Mouse (Mus musculus) kidney, postnatal 25 days (tissue): ENCODE measurements around the gene Grik3.

Experiments used
- DNase-seq, 2 experiments: peaks; one replicate each; pipeline ENCODE4 v3.0.0; 2021; ENCODE audit warnings: mixed read lengths in 2 of 2

Grik3 gene

DNA sequence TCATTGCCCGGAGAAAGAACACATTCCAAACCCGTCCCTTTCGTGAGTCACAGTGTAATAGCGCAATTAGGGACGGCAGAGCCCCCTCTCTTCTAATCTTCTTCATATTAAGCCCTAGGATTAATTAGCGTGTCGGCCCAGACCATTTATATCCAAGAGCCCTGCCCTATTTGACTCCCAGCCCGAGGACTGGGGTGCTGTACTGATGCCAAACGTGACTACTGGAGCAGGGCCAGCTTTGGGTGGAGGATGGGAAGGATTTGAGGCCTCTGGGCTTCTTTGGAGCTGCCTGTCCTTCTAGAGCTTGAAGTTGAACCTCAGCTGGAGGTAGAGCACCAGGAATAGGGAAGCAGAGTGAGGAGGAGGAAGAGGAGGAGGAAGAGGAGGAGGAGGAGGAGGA is 2.2 kb downstream of the Grik3 start:
- no peak for DNase-seq

DNA sequence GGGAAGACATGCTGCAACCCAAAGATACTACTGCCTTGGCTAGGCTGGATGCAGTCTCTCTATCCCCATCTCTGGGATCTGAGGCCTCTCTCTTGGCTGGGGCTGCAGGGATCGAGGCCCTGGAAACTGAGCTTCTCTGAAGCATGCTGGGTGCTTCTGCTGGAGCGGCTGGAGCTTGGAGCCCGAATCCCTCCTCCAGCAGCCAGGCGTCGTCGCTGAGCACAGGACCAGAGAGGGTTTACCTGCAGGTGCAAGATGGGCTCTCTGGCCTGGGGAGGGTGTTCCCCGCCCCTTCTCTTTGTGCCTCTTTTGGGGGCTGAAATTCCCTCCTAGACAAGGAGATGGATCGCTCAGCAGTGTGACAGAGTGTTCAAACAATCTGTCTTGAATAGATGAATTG is 2.6 kb downstream of the Grik3 start:
- DNase-seq = no peak

DNA sequence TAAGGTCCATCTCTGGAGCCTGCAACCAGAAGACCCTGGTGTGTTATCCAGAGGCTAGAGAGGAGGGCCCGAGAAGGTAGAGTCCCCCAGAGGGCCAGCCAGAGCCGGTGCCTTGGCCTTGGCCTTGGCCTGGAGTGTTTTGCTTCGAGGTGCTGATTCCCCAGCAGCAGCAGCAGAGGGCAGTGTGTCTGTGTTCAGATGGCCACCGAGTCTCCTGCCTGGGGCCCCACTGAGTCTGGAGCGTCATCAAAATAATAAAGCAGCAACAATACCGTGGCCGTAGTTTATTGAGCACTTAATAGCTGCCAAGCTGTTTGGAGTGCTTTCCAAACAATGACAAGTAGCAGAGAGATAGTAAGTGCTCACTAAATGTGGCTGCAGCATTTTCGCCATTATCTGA is 5.0 kb downstream of the Grik3 start:
- DNase-seq = peak in 1 of 2 experiments; percentile 37

DNA sequence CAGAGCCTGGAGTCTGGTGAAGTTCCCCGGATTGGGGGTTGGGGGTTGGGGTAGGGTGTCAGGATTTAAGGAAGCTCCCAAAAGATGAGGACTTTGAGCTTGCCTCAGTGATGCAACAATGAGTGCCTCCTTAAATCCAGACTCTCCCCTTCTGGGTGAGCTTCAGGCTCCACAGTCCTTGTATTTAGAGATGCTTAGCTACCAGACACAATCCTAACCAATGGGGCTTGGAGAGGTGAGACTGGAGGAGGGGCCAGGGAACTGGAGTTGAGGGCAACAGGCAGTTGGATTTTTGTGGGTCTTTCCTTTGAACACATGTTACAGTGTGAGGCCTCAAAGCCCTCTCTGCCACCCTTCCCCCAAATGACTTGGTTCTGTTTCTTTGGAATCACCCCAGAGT is 6.5 kb downstream of the Grik3 start:
- no peak for DNase-seq

GRCm38 (mm10) chr4:125497471-125497870 is 7.0 kb downstream of the Grik3 start:
- no peak for DNase-seq

GRCm38 (mm10) chr4:125498866-125499265 is 8.4 kb downstream of the Grik3 start:
- DNase-seq = no peak

DNA sequence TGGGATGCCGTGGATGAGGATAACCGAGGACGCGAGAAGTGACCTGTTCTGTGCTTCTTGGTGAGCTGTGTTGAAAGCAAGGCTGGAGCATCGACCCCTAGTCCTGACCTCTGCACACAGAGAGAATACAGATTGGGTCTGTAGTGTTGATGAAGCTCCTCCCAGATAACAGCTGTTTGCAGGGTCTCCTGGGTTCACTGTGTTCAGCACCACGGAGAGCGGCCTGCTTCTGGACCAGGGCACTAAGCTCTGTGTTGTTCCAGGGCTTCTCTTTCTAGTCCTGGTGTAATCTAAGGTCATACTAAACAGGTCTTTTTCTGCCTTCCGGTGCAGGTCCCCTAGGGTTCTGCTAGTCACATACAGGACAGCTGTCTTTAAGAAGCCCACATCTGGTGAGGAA is 12.4 kb downstream of the Grik3 start:
- DNase-seq = peak in 1 of 2 experiments; percentile 46

DNA sequence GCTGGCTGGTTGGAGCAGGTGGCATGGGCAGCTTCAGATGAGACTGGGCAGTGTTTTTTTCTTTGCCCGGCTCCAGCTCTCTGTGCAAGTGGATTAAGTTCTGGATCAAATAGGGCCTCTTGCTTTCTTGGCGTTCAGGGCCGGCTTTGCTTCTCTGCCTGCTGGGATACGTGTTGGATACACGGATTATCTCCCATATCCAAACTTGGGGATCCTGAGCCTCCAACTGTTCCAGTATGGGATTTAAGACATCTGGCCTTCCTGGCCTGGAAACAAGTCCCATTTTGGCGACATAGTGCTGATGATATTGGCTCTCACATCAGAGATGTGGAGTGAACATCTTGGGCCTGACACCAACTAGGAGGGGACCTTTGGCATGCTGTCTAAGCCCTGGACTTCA is 21.9 kb downstream of the Grik3 start:
- DNase-seq = no peak

GRCm38 (mm10) chr4:125515646-125516045 is 25.1 kb downstream of the Grik3 start:
- no peak for DNase-seq

GRCm38 (mm10) chr4:125516612-125517011 is 26.1 kb downstream of the Grik3 start:
- DNase-seq = no peak

DNA sequence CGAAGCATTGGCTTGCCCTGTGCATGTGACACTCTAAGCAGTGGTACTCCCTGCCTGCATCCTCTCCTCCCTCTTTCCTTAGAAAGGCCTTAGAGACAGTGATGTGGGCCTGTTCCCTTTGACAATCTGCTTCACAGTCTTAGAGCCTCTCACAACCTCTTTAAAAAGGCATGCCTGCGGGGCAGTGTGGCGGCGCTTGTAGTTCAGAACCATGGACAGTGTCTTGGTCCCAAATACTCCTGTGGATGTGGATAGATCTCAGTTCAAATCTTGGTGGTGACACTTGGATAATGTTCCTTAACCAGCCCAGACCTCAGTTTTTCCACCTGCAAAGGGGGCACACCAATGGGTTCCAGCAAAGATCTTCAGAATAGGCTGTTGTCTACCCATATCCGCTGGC is 28.4 kb downstream of the Grik3 start:
- DNase-seq = no peak

GRCm38 (mm10) chr4:125522931-125523330 is 32.4 kb downstream of the Grik3 start:
- no peak for DNase-seq

DNA sequence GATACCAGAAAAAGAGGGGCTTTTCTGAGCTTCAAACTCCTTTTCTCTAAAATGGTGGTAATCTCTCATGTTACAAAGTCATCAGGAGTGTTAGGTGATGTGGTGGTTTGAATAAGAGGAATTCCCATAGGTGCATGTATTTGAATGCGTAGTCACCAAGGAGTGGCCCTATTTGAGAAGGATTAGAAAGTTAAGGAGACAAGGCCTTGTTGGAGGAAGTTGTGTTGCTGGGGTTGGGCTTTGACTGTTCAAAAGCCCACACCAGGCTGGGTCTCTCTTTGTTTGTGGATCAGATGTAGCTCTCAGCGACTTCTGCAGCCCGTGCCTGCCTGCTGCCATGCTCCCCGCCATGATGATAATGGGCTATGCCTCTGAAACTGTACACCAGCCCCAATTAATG is 34.8 kb downstream of the Grik3 start:
- no peak for DNase-seq

DNA sequence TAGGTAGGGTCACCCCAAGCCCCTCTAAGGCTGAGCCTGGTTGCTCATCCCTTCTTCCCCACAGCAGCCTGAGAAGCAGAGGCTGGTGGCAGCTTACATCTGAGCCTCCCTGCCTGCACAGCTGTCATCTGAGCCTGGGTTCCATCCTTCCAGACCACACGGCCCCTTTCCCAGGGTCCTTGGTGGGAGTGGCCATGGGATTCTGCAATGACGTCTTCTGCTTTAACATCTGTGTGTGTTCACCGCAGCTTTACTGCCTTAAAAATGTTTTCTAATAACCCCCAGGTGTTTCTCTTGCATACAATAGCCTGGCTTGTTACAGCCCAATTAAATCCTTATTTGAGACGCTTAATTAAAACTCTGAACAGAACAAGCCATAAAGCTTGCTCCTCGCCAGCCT is 35.9 kb downstream of the Grik3 start:
- DNase-seq = no peak

DNA sequence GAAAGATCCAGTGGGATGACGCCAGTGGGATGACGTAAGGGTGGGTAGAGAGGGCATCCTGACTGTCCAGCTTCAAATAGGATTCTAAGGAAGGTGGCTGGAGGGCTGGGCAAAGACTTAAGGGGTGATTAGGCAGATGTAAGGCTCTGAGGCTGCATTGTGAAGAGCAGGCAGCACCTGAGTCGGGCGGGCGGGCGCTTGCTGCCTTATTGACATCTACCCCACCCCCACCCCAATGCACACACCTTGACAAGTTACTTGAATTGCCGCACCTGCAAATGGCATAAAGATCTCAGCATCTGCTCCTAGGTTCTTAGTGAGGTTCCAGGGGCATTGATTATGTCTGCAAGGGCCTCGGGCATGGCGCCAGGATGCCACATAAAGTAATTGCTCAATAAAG is 43.5 kb downstream of the Grik3 start:
- DNase-seq = no peak

DNA sequence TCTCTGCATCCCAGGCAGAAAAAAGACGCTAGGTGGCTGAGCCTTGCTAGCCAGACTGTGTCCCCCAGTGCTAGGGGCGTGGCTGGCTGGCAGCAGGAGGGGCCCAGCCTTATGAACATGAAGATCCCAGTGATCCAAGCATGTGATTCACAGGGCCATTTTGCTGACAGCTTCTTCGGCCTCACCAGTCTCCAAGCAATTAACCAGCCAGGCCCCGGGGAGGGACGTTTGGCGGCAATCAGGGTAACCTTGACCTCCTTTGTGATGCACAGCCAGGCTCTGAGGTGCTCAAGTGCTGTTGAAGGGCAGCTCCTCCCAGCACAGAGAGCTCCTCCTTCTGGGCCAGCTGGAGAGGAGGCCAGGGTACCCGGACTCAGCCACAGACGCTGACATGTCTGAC is 43.9 kb downstream of the Grik3 start:
- no peak for DNase-seq

- DNase-seq = no peak
These were observed 44.5 kb downstream of the Grik3 start for GRCm38 (mm10) chr4:125534991-125535401.

DNA sequence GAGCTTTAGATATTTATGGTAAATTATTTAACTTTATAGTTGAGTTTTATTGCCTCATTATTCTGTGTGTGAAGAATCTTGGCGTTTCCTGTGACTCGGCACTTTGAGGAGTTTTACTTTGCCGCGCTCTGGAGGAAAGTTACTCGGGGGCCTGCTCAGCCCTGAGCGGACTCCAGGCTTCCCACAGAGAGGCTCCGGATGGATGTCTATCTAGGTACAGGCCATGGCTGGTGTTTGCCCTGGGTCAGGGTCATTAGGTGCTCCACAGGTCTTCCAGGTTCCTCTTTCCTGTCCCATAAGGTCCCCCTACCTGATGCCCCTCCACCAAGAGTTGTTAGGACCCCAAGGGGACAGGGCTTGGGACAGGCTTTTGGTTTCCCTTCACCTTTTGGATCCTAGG is 45.0 kb downstream of the Grik3 start:
- DNase-seq = no peak

GRCm38 (mm10) chr4:125535977-125536376 is 45.5 kb downstream of the Grik3 start:
- no peak for DNase-seq

GRCm38 (mm10) chr4:125538301-125538965 is 47.9 kb downstream of the Grik3 start:
- no peak for DNase-seq

GRCm38 (mm10) chr4:125539617-125540016 is 49.1 kb downstream of the Grik3 start:
- DNase-seq = no peak

DNA sequence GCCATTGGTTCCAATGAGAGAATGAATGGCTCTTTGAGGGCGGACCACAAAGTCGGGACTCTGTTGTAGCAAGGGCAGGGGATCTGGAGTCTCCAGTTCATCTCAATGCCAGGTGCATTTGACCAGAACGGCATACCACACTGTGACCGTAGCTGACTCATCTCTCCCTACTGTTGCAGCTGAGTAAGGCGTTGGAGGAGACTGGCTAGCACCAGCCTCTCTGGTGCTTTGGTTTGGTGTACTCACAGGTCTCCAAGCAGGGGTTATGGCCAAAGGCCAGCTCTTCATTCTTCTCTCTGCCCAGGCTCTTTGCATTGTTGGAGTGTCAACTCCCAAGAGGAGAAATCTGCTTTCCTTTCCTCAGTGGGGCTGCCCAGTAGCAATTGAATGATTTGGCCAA is 52.7 kb downstream of the Grik3 start:
- no peak for DNase-seq

DNA sequence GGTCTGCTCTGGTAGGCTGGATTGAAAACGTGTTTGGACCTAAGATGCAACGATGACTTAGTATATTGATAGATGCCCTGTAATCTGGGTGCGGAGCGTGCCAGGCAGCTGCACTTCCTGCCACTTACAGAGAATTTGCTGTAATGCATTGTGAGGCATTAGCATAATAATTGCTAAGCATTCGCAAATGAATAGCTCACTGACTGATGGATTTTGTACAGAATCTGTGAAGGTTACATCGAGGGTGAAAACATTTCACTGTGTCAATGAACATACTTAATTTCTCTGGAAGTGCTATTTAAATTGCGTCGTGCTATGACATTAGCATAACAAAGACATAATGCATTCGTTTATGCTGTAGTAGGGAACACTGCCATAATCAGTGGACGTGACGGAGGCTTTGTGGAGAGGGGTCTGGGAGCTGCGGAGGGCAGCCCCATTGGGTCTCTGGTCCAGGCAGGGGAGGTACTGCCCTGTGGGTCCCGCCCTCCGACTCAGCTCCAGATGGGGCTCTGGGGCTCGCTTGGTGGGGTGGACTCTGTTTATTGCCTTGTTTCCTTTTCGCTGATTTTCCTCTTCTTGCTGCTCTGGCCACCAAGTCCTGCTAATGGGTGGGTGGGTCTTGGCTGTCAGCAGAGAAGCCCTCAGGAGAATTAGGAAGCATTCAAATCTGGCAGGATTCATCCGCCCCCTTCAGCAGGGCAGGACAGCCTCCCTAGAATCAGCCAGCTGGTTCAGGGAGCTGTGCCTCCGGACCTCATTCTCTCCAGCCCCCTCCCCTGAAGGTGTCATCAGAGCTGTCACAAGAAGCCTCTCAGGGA is 54.7 kb downstream of the Grik3 start:
- DNase-seq = no peak

GRCm38 (mm10) chr4:125545768-125546220 is 55.3 kb downstream of the Grik3 start:
- DNase-seq = no peak
